Mouse (Mus musculus): ENCODE results near the gene Zfp511.

Zfp511 gene

DNA sequence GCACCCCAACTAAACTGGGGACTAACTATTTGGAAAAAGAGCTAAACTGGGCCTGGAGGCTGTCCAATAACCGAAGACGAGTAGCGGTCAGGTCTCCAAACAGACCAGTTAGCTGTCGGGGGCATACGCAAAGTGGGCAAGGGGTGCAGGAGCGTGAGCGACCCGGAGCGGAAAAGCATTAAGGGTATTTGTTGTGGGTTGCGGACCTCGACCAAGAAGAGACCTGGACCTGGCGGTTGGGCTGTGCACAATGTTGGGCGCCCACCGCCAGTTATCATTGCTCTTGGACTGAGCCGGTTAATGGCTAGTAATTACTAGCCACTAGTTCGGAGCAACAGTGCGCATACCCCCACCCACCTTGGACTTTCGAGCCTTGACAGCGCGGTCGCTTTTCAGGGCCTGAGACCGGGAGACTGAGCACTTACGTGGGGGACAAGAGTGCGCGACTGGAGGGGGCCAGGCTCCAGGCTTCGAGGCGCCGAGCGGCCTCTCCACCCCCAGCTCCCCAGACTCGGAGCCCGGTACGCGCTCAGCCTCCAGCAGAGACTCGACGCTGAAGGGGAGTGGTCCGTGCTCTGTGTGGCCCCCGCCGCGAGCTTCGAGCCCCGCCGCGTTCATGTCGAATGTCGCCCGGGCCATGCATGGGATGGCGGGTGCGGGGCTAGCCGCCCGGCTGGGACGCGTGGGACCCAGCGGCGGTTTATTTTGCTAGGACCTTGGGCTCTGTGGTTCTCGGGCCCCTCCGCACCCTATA lies 12.3 kb downstream of the Zfp511 start, which contains the start of gene Msx3:
TSS of gene Msx3 (minus strand) at position 729 of the 754 bp plus-strand sequence.
- no peak for DNase-seq (ENCODE audit: low read depth, low spot score)

DNA sequence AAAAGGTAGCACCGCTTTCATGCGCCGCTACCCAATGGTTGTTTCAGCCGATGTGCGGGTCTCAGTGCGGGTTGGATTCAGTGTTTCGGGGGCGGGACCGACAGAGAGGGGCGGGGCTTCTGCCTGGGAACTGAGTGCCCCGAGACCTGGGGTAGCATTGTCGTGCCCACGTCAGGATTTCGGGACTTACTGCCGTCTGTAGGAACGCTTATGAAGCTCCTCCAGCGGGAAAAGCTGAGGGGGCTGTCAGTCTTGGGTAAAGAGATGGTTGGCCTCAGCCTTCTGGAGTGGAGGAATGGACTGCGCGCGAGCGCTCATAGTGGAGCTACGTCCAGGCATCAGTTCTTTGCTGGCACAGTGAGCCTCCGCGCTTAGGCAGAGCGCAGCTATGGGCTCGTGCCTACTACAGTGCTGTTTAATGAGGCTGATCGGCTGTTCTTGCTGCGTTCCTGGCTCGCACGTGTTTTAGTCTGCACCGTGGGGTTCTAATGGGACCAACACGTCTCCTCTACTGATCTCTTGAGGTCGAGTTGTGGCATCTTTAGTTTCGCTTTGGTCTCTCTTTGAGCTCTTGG lies 13.0 kb downstream of the Zfp511 start:
- DNase-seq (ENCODE audit: low read depth, low spot score): no peak

DNA sequence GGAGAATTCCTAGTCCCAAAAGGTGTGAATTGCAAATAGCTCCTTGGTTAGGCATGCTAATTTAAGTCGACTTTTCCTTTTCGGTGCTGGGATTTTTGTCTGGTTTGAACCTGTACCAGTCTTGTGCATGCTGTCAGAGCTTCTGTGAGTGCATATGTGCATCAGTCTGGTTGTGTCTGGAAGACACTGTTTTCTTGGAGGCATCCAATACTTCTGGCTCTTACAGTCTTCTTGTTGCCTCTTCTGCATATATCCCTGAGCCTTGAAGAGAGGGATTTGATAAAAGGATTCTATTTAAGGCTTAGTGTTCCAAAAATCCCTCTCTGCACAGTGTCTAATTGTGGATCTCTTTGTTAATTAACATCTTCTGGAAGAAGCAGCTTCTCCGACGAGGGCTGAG lies 17.9 kb downstream of the Zfp511 start:
- DNase-seq (ENCODE audit: low read depth, low spot score): no peak

DNA sequence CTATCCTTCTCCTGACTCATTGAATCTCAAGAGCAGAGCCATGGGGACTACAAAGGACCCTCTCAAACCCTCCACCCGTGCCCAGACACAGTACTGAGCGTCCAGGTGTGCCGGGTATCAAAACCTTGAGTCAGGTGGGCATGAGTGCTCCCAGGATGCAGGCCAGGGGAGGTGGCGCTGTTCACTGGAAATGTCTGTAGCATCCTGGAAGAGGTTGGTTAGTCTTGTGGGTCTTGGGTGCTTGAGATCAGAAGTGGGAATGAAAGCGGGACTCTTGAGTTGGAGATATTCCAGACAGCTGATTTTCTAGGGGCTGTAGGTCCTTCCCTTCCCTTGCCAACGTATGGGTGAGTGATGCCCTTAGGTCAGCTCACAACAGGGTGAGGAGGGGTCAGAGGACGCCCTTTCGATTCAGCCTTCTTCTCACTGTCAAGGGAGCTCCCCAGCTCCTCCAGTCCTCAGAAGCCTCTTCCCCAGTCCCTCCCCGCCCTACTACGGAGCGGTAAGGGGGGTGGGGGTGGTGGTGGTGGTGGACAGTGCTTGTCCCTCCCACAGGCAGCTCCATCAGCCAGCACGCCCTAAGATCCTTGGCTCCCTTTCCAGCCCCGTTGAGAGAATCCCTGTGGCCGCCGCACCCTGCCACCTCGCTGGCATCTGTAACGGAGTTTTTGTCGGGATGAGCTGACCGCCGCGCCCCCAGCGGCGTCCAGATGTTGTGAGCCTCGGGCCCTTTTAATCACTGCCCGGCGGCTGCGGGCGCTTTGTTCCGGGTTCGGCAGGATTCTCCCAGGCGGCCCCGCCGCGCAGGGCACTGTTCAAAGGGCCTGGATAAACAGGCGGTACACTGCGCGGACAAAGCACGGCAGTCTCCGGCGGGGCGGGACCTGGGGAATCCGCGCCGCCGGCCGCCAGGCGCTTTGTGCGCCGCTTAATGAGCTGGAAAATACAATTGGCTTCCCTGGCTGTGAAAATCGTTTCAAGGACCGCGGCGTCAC lies 21.5 kb downstream of the Zfp511 start:
- no peak for DNase-seq (ENCODE audit: low read depth, low spot score)

DNA sequence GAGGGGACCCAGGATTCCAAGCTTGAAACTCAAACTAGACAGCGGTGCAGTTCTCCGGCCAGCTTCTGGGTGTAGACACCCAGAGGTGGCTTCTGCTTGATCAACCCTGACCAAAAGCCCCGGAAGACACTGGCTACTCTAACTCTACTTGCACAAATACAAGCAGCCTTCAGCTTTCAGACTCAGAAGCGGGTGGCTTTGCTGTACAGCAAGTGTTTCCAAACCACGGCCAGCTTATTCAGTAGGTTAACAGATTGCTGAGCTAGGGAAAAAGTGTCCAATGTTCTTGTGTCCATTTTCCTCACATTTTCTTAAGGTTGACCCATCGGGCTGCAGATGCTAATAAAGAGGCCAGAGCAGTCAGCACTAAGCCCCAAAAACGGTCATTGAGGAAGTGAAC lies 22.3 kb downstream of the Zfp511 start:
- no peak for DNase-seq (ENCODE audit: low read depth, low spot score)

DNA sequence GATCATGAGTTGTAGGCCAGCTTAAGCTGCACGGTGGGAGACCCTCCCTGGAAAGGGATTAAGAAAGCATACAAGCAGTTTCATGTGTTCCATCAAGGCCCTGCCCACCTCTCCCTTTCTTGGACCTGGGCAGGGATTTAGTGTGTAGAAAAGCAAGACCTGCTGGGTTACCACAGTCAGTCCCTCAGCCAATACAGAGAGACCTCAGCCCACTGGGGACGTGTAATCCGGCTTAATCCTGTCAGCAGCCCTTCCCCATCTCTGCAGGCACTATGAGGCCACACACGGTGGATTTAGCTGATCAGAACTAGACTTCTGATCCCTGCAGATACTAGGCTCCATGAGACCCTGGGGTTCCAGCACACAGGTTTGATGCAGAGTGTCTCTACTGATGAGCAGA lies 23.4 kb downstream of the Zfp511 start:
- DNase-seq (ENCODE audit: low read depth, low spot score): no peak

DNA sequence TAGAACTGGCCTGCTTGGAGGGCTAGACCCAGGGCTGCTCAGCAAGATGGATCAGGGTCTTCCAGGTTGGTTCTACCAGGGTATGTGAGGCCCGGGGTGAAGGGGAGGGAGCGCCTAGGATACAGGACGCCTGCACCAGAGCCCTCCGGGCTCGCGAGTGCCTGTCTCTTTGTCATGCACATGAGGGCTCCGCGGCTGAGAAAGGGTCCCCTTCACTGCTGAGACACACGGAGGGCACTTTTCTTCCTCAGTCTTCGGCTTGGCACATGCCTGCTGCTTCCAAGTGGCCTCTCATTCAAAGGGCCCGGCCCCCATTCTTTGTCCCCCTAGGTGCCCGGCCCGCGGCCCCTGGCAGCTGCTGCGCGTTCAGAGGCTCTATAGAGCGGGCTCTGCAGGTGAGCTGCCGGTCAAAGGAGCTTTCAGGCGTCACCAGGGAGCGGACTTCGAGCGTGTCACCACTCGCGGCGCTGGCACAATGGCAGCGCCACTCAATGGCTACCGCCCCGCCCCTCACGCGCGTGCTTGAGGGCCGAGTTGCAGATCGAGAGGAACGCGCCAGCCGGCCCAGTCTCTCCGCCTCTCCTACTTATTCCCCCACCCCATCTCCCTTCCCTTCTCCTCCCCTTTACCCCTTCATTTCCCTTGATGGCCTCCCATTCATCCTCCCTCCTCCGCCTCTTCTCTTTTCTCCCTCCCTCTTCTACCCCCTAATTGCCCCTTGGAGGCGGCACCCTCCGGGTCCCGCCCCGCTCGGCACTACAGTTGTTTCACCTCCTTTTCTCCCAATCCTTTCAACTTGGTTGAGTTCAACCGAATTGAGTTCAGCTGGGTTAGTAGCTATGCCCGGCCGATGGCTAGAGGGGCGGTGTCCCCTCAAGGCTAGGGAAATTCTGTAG lies 25.0 kb downstream of the Zfp511 start:
- DNase-seq (ENCODE audit: low read depth, low spot score): no peak

DNA sequence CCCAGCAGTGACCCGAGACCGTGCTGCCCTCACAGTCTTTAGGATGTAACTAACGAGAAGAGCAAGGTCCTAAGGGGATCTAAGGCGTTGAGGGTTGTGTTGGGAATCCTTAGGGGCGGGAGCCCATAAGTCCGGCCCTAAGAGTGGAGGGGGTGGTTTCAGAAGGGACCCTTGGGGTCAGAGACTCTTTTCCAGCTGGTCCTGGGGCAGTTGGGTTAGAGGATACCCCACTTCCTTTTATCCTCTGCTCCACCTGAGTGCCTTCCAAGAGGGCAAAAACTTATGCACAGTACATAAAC lies 25.6 kb downstream of the Zfp511 start:
- DNase-seq (ENCODE audit: low read depth, low spot score): no peak

DNA sequence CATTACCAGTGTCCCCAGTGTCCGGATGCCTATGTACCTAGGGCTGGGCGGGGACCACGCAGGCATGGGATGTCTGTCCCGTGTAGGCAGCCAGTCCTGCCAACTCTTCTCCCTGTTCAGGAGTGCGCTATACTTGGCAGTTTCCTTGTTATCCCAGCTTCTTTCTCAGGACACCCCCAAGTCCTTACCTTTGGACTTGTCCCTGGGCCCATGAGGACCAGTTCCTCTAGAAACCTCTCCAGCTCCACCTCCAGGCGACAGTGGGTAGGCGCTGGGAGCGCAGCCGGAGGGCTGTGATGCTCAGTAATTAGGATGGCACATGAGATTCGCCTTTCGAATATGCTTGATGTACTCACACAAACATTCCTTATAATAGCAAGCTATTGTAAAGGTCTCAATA lies 26.1 kb downstream of the Zfp511 start:
- no peak for DNase-seq (ENCODE audit: low read depth, low spot score)

DNA sequence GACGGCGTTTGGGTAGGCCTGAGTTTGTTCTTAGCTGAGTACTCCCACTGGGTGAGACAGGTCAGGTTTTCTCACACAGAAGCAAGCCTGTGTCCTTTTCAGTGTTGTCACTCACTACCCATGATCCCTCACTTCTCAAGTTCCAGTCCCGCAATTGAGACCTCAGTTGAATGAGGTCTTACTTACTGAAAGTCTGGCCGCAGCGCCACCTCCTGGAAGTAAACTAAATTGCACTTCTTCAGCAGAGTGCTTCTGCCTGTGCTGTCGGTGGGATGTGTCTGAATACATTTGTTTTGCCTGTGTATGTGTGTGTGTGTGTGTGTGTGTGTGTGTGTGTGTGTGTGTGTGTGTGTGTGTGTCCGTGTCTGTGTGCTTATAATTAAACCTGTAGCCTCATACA lies 26.9 kb downstream of the Zfp511 start:
- DNase-seq (ENCODE audit: low read depth, low spot score): peak; percentile 69

DNA sequence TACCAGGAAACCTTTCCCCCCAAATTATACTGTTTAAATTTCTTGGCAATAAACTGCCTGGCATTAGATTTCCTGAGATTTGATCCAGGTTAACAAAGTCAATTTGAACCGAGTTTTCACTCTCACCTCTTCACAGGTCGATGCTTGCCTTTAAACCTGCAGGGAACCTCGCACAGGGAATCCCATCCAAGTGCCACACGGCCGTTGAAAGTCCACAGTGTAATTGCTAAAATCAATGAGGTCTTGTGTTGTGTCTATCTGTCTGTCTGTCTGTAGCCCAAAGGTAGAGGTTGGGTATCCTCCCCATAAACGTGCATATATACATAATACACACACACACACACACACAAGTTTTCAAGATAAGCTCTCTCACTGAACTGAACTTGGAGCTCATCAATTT lies 31.2 kb downstream of the Zfp511 start:
- no peak for DNase-seq (ENCODE audit: low read depth, low spot score)

DNA sequence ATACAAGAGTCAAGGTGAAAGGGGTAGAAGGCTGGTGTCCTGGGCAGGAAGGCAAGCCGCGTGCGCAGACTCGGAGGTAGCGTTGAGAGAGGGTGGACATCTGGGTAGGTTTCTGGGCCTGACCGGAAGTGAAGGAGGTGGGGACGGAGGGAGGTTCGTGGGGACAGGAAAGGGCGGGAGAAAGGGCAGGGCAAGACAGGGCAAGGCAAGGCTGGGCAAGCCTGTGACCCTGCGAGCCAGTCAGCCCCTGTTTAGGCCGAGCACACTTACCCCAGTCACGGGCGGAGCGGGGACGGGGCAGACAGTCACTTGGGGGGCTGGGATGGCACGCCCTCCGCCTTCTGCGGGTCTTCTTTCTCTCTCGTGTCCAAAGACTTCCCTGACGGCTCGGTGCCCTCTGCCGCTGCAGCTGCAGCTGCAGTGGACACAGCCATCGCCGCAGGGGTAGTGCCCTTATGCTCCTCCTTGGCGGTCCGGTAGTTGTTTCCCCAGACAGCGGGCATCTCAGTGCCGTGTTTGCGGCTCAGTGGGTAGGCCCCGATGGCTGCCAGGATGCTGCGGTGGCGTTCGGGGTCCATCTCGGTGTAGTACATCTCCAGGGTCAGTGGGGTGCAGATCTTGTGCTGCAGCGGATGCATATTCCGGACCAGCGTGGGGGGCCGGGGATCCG lies 34.0 kb downstream of the Zfp511 start:
- no peak for DNase-seq (ENCODE audit: low read depth, low spot score)

DNA sequence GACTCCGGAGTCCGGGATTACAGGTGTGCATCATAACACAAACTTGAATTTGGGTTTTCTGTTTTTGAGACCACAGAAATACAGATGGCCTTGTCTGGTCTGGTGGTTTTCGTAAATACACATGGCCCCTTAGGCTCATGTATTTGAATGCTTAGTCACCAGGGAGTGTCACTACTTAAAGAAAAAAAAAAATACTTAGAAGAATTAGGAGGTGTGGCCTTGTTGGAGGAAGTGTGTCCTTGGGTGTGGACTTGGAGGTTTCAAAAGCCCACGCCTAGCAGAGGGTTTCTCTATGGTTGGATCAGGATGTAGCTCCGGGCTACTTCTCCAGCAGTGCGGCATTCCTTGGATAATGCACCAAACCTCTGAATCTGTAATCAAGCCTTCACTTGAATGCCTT lies 41.5 kb downstream of the Zfp511 start:
- peak; percentile 18 for DNase-seq (ENCODE audit: low read depth, low spot score)

DNA sequence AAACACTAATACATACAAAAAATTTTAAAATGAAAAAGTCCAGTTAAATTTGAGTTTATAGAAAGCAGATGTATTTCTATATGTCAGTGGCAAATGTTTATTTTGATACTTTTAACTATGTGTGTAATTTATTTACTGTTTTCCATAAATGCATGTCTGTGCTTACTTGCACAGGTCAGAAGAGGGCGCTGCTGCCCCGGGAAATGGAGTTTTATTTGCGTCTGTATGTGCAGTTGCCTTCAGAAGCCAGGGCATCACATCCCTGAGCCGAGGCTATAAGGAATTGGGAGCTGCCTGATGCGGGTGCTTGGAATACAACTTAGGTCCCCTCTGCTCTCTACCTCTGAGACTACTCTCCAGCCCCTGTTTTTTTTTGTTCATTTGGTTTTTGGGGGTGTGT lies 42.5 kb downstream of the Zfp511 start:
- peak; percentile 72 for DNase-seq (ENCODE audit: low read depth, low spot score)

DNA sequence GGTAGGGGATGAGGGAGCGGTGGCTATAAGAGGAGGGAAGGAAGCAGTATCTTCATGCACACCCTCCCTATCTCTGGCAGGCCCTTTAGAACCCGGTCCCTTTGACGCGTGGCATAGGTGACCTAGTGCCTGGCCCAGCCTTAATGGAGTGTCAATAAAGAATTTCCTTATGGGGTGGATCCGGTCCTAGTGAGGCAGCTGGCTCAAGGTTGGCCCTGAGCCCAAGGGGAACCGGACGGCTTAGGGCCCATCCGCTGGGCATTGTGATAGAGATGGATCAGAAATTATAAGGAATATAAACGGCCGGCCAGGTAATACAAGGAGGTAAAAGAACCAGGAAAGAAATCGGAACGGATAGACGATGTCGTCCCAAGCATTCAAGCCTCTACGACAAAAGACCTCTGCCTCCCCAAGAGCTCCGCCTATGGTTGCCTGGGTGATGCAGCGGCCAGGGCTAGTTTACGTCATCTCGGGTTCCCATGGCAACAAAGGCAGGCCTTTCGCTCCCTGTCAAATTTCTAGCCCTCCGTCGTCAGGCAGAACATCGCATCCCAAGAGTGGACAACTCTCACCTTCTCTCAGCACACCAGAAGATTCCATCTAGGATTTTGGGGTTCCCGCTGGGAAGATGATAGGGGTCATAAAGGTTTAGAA lies 44.4 kb downstream of the Zfp511 start:
- no peak for DNase-seq (ENCODE audit: low read depth, low spot score)

DNA sequence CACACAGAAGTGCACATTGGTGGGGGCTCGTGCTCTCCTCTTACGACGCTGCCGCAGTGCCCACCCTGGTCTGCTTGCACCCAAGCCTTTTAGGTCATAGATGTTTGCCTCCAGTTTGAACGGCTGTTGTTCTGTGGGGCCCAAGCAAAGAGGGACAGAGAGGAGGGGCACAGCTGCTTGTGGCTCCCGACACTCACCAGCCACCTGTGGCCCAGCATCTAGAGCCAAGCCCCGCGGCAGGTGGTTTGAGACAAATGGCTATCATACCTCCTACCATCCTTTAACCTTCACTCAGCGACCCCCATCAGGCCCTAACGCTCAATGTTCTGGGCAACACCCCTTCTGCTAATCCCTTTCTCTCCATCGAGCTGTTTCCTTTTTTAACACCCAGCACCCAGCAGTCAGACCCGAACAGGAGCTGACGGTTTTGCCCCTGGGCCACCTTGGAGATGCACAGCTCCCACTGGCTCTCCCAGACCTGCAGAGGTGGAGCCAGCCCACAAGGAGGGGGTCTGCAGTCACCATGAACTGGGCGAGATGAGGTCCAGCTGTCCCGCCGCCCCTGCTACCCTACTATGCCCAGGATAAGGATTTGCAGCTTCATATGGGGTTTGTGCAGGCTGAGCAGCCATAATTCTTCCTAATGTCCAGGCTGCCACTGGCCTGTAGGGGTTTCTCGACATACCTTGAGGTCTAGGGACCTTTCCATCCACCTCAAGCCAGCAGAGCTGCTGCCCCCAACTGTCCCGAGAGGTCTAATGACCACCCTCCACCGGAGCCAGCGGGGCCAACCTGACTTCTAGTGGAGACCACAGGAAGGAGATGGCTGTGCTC lies 45.4 kb downstream of the Zfp511 start:
- no peak for DNase-seq (ENCODE audit: low read depth, low spot score)

DNA sequence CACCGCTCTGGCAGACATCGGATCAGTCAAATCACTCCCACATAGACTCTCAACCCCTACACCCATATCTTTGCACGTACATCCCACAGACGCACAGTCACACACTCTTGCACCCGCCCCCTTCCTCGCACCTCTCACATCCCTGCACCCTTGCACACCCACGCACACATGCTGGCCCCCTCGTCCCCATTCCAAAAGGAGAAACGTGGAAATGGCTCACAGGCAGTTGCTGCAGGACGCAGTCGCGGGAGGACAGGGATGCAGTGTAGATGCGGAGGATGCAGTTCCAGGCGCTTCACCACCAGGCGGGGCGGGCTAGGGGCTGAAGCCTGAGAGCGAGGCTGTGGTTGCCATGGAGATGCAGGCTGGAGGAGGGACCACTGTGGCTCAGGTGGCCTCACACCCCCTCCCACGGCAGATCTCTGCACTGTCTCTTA lies 46.1 kb downstream of the Zfp511 start, which contains the start of gene Caly:
TSS of gene Caly (minus strand) at position 307 of the 437 bp plus-strand sequence.
- DNase-seq (ENCODE audit: low read depth, low spot score): no peak
